Mouse (Mus musculus) testis, adult 2 months (tissue): ENCODE measurements at regions not wholly inside any gene's neighbourhood (a gene's known extent, or its start where the extent isn't known, plus 50 kb on each side); places are given as distances from the start of the nearest gene placed in this dataset.

Experiments used
- CTCF ChIP-seq: fragments of 200-500 bp; IDR thresholded peaks from 2 replicates; pipeline ENCODE4 v1.5.1; 2012; ENCODE audit warnings: low read depth, mild to moderate bottlenecking, inconsistent platforms, low read length, moderate library complexity; ENCODE audit not compliant: control insufficient read depth, insufficient read depth, insufficient replicate concordance
- POLR2A ChIP-seq: fragments of 200-500 bp; IDR thresholded peaks from 2 replicates; pipeline ENCODE4 v1.6.1; 2012; ENCODE audit warnings: low read depth, mild to moderate bottlenecking, inconsistent platforms, low read length, moderate library complexity; ENCODE audit not compliant: control insufficient read depth

DNA sequence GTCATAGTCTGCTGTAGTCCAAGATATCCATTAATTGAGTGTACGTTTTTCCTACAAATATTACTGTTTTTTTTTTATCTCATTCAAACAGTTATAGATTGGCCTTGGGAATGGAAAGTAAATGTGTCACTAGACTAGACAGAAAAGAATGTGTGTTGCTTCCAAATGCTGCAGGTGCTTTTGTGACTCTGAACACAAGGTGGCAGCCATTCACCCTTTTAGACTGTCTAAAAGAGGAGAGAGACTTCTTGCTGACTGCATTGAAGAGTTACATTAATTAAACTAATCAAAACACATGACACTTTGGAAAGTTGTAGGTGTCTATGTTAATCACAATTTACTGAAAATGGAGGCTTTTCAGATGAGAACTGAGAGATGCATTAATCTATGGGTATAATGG, 80.7 kb downstream of the Olfr721-ps1 start:
- TF ChIP-seq CTCF = no peak
- TF ChIP-seq POLR2A = no peak
